Mouse (Mus musculus) heart, embryonic 16.5 days (tissue): Measurements from ENCODE around the gene Fut2. TPM values are rescaled to one million over a fixed set of nuclear protein-coding genes. Genes with fewer than 3 reads are reported as not detected.

Experiments used
- ATAC-seq: fragments of 200-750 bp; cut with Nextera tagmentation; replicated peaks from 2 replicates; pipeline ENCODE4 v1.8.0; 2017; ENCODE audit warnings: moderate number of reproducible peaks; ENCODE audit not compliant: insufficient read depth, low FRiP score; ENCODE audit errors: extremely low read depth
- H3K27ac ChIP-seq: fragments of 300-500 bp; sonication (generic); 2 replicates; pipeline ENCODE4 v1.5.1; 2014; ENCODE audit warnings: mild to moderate bottlenecking, low read length, control low read depth, moderate library complexity
- H3K27me3 ChIP-seq: fragments of 300-500 bp; sonication (generic); 2 replicates; pipeline ENCODE4 v1.6.1; 2014; ENCODE audit warnings: low read length, mixed read lengths; ENCODE audit not compliant: control insufficient read depth, insufficient read depth
- H3K36me3 ChIP-seq: fragments of 300-500 bp; sonication (generic); 2 replicates; pipeline ENCODE4 v1.6.1; 2014; ENCODE audit not compliant: control insufficient read depth, insufficient read depth
- H3K4me1 ChIP-seq: fragments of 300-500 bp; sonication (generic); 2 replicates; pipeline ENCODE4 v1.6.1; 2014; ENCODE audit warnings: low read length, mixed read lengths; ENCODE audit not compliant: control insufficient read depth, insufficient read depth
- H3K4me2 ChIP-seq: fragments of 300-500 bp; sonication (generic); 2 replicates; pipeline ENCODE4 v1.6.1; 2014; ENCODE audit warnings: low read depth, mild to moderate bottlenecking, control low read depth, low read length
- H3K4me3 ChIP-seq: fragments of 300-500 bp; sonication (generic); 2 replicates; pipeline ENCODE4 v1.5.1; 2014; ENCODE audit warnings: mild to moderate bottlenecking, control low read depth, low read length
- H3K9ac ChIP-seq: fragments of 300-500 bp; sonication (generic); 2 replicates; pipeline ENCODE4 v1.6.1; 2014; ENCODE audit warnings: low read length, control low read depth
- H3K9me3 ChIP-seq: fragments of 300-500 bp; sonication (generic); replicated peaks from 2 replicates; pipeline ENCODE4 v1.6.1; 2016; ENCODE audit warnings: low read length; ENCODE audit not compliant: control insufficient read depth
- WGBS: fragments of 180-500 bp; shearing (Covaris S2); extraction: QIAGEN DNeasy Blood & Tissue Kit; methylation state at CpG from one replicate; pipeline ENCODE4 v1.1.7; 2014; 5-methylcytosine and 5-hydroxymethylcytosine counted together
- polyA plus RNA-seq: library from polyadenylated mRNA; unstranded; fragments of >200 nt; fragmentation: Nextera tagmentation; extraction: Ambion mirVana; gene quantifications from 2 replicates; pipeline ENCODE4 v1.2.1, GENCODE M21; 2015

Gene Fut2
- polyA plus RNA-seq, 1 experiment from 2014 or later: 1.6 TPM

DNA sequence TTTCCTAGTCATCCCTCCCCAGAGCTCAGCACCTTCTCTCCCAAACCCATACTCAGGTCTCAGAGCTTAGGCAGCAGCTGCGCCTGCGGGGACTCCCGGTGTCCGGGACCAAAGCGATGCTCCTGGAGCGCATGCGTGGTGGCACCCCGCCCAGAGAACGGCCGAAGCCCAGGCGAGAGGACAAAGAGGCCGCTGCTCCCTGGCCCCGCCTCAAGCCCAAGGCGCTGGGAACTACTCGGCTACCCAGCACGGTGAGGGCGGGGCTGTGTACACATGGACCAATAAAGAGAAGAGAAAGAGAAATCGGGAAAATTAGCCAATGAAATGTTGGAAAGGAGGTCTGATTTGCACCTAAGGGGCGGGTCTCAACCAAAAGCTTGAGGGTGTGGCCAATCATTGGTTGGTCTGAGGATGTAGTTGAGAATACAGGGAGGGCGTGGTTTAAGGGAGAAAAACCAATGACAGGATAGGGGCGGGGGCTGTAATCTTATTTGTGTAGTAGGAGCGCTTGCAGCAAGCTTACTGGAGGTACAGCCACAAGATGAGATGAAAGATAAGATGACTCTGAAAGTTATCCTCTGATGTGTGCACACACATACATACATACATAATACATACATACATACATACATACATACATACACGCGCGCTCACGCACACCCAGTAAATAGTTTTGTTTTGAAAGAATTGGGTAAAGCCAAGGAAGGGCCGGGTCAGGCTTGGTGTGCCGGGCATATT is 22.6 kb downstream of the Fut2 start:
- H3K4me3 ChIP-seq: peak overlapping the region; percentile 48
- peak overlapping the region; percentile 67 for H3K4me2 ChIP-seq
- H3K9me3 ChIP-seq: no peaks in the 10 kb centered on the region
- H3K36me3 ChIP-seq: no peaks in the 10 kb centered on the region
- no peaks in the 10 kb centered on the region for H3K27me3 ChIP-seq
- H3K27ac ChIP-seq: peak overlapping the region; percentile 75
- ATAC-seq: peak; percentile 83
- 12% methylated on average over 28 of the region's 28 CpGs for WGBS
- peaks cover 38% of the 10 kb centered on the region for H3K4me1 ChIP-seq
- peak overlapping the region; percentile 76 for H3K9ac ChIP-seq

DNA sequence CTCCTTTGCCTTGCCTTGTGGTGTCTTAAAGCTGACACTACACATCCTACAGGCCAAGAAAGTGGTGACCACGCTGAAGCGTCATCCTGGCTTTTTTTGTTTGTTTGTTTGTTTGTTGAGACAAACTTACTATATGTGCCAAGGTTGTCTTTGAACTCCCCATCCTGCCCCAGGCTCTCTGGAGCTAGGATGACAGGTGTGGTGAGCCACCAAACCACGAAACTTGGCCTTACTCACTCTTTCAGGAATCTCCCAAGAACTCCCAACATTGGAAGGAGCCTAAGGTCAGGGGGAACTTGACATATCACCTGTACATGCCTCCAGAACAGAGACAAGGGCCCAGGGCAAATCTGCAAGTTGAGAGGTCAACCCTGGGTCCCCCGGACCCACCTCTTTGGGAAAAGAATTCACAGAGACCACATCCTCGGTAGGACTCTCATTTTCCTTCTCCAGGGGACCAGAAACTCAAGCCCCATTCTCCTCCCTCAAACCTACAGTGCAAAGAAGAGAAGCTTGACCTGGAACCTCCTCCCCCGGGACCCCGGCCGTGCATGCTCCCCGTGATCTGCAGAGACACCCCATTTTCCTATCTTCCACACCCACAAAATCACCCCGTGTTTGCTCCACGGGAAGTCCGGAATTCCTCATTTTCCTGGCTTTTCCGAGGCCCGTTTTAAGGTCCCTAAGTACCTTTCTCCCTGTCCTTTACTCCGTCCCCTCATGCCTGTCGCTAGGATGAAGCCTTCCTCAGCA is 23.5 kb downstream of the Fut2 start:
- no peak for ATAC-seq
- 43% methylated on average over 16 of the region's 16 CpGs for WGBS
- peak overlapping the region; percentile 76 for H3K9ac ChIP-seq
- peak overlapping the region; percentile 75 for H3K27ac ChIP-seq
- H3K9me3 ChIP-seq: no peaks in the 10 kb centered on the region
- H3K27me3 ChIP-seq: no peaks in the 10 kb centered on the region
- H3K4me1 ChIP-seq: peaks cover 42% of the 10 kb centered on the region
- H3K36me3 ChIP-seq: no peaks in the 10 kb centered on the region
- H3K4me3 ChIP-seq: peak overlapping the region; percentile 48
- H3K4me2 ChIP-seq: peak overlapping the region; percentile 67

DNA sequence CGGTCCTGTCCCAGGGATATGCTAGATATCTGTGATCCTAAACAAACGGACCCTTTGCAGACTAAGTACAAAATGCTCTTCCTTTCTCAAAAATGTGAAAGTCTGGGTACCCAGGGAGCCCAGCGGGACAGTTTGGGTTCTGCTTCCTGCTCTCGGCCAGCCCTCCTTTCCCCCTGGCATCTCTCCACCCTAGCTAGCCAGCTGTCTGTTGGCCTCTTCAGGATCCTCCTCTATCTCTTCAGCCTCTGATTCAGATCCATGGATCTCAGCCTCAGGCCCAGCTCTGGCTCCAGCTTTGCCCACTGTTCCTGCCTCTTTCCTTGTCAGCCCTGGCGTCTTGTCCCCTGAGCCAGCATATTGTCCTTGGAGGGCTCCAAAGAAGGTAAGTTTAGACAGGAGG is 24.1 kb downstream of the Fut2 start:
- H3K9ac ChIP-seq: peak overlapping the region; percentile 76
- WGBS: 60% methylated on average over 5 of the region's 5 CpGs
- H3K9me3 ChIP-seq: no peaks in the 10 kb centered on the region
- no peak for ATAC-seq
- H3K4me1 ChIP-seq: peaks cover 42% of the 10 kb centered on the region
- H3K4me3 ChIP-seq: peak overlapping the region; percentile 41
- peak overlapping the region; percentile 72 for H3K27ac ChIP-seq
- H3K27me3 ChIP-seq: no peaks in the 10 kb centered on the region
- no peaks in the 10 kb centered on the region for H3K36me3 ChIP-seq
- peak overlapping the region; percentile 67 for H3K4me2 ChIP-seq

DNA sequence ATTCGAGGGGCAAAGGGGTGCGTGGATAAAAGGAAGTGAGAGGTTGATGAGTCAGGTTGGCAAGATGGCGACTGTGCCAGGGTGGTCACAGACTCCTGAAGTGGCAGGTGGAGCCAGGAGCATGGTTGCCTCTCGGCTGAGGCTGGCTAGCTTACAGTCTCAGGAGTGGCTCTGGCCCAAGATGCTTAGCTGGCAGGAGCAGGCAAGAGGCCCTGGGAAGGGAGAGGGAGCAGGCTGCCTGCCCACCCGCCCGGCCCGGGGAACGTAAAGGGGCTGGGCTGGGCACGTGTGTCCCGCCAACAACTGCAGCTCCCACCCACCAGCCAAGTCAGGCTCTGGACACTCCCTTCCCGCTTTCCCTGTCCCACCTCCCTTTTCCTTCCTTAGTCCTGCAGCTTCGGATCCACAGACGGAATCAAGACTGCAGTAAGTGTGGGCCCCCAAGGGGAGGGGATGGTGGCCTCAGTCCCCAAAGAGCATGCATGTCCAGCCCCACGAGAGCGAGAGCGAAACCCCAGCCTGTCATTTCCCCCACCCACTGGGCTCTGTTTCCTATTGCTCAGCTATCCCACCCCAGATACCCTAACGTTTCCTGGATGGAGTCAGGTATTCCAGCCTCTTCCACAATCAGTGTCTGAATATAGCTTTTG is 24.7 kb downstream of the Fut2 start:
- peak overlapping the region; percentile 67 for H3K4me2 ChIP-seq
- H3K27ac ChIP-seq: peak overlapping the region; percentile 72
- H3K4me3 ChIP-seq: peak overlapping the region; percentile 41
- peaks cover 4% of the 10 kb centered on the region for H3K36me3 ChIP-seq
- ATAC-seq: peak; percentile 33
- peak overlapping the region; percentile 76 for H3K9ac ChIP-seq
- H3K4me1 ChIP-seq: peaks cover 42% of the 10 kb centered on the region
- WGBS: 36% methylated on average over 16 of the region's 17 CpGs
- H3K9me3 ChIP-seq: no peaks in the 10 kb centered on the region
- no peaks in the 10 kb centered on the region for H3K27me3 ChIP-seq

DNA sequence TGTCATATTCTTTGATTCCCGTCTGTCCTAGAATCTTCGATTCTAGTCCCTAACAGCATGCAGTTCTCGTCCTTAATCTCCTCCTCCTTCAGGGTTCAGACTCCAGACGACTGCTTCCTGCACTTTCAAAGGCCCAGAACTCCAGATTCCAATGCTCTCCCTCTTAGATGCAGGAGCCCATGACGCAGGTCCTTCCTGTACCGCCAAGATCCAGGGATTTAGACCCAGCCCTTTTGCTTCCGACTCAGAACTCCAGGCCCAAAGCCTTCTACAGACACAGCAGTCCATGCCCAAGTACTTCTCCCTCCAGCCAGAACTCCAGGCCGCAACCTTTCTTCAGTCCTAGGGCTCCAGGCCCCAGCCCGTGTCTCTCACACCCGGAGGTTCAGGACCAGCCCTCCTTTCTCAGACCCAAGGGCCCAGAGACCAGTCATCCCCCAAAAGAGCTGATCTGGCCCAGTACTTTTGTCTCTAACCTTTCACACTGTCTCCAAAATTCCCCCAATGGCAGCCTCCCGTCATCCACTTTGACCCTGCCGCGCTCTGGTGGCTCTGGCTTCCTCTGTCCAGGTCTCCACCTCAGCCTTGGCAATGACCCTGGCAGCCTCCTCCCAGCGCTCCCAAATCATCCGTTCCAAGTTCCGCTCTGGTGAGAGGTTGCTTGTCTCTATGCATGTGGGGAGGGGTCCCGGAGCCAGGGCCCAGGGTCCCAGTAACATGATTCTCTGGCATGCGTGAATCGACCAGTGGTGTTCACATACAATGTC is 25.8 kb downstream of the Fut2 start:
- ATAC-seq: no peak
- H3K27ac ChIP-seq: peak overlapping the region; percentile 72
- no peak overlapping the region for H3K4me2 ChIP-seq
- 76% methylated on average over 19 of the region's 19 CpGs for WGBS
- no peaks in the 10 kb centered on the region for H3K9me3 ChIP-seq
- H3K9ac ChIP-seq: no peak overlapping the region
- no peak overlapping the region for H3K4me3 ChIP-seq
- peaks cover 9% of the 10 kb centered on the region for H3K36me3 ChIP-seq
- no peaks in the 10 kb centered on the region for H3K27me3 ChIP-seq
- H3K4me1 ChIP-seq: peaks cover 49% of the 10 kb centered on the region

GRCm38 (mm10) chr7:45639561-45640027 is 26.6 kb downstream of the Fut2 start, which contains the start of gene Mamstr:
TSS of gene Mamstr (plus strand) at chr7:45639977.
- Histone ChIP-seq H3K9ac (no peak within 1 kb of the TSS), H3K4me2 (no peak within 1 kb of the TSS; the same call in 1 of the 2 replicates), H3K4me3 (no peak within 1 kb of the TSS), H3K36me3 (peaks cover 9% of the 10 kb centered on the region), H3K27ac (peak within 1 kb of the TSS; percentile 72), H3K9me3 (no peaks in the 10 kb centered on the region), H3K4me1 (peaks cover 46% of the 10 kb centered on the region), H3K27me3 (no peaks in the 10 kb centered on the region)
- 37% methylated on average over 19 of the region's 19 CpGs for WGBS
- ATAC-seq: no peak

GRCm38 (mm10) chr7:45638623-45639401 is 27.4 kb downstream of the Fut2 start:
- whole genome bisulfite sequencing: 29% methylated on average over 29 of the region's 29 CpGs
- Histone ChIP-seq H3K27me3 (no peaks in the 10 kb centered on the region), H3K4me3 (peak overlapping the region; percentile 18), H3K27ac (no peak overlapping the region), H3K4me2 (peak overlapping the region; percentile 53), H3K9ac (peak overlapping the region; percentile 43; the same call in 1 of the 2 replicates), H3K36me3 (peaks cover 9% of the 10 kb centered on the region), H3K4me1 (peaks cover 42% of the 10 kb centered on the region), H3K9me3 (no peaks in the 10 kb centered on the region)
- peak; percentile 77 for ATAC-seq

- H3K9ac ChIP-seq: no peak overlapping the region
- no peak overlapping the region for H3K27ac ChIP-seq
- no peaks in the 10 kb centered on the region for H3K27me3 ChIP-seq
- peaks cover 44% of the 10 kb centered on the region for H3K4me1 ChIP-seq
- H3K36me3 ChIP-seq: peaks cover 9% of the 10 kb centered on the region
- WGBS: 91% methylated on average over 6 of the region's 6 CpGs
- H3K9me3 ChIP-seq: no peaks in the 10 kb centered on the region
- ATAC-seq: no peak
- H3K4me2 ChIP-seq: peak overlapping the region; percentile 53; the same call in 1 of the 2 replicates
- H3K4me3 ChIP-seq: no peak overlapping the region
Measured at GRCm38 (mm10) chr7:45637710-45638109, 28.5 kb downstream of the Fut2 start.
